In genomic region chr17:73487380-73487779, GRCm38 (mm10) we compare ENCODE assay signal across 24 mouse cellular contexts.
A peak's percentile ranks its signal among the peaks of the same experiment; 100 is the strongest.
DNase-seq lines count a peak whose midpoint lies in the region; ATAC-seq and TF ChIP-seq lines count a peak whose summit lies in the region.
"Had no signal": no experiment of that assay in that cellular context is flagged by ENCODE, and none has a peak within 500 bp of the region (broad histone marks: within the 10 kb centered on the region; RNA-seq: fewer than 3 reads in every experiment).

No protein-coding gene starts in this region.

- H3K27ac ChIP-seq in forebrain, embryonic 12.5 days = no peak overlapping the region
- H3K27ac ChIP-seq in forebrain, embryonic 13.5 days = no peak overlapping the region
- H3K27ac ChIP-seq in hindbrain, embryonic 12.5 days = peak overlapping the region; percentile 52
- H3K27ac ChIP-seq in hindbrain, postnatal 0 days = peak overlapping the region; percentile 26; the same call in 1 of the 2 replicates
- H3K27ac ChIP-seq in neural tube, embryonic 14.5 days (ENCODE audit: low read depth, low read length) = peak overlapping the region; percentile 83
- H3K27ac ChIP-seq: embryonic facial prominence, embryonic 10.5 days; embryonic facial prominence, embryonic 15.5 days; gastrocnemius, adult 2 months; left cerebral cortex, adult 2 months; limb, embryonic 12.5 days; macrophage had no signal

- WGBS in forebrain, embryonic 12.5 days = 73% methylated on average over 3 of the region's 3 CpGs
- WGBS in forebrain, embryonic 13.5 days = 74% methylated on average over 3 of the region's 3 CpGs
- 62% methylated on average over 3 of the region's 3 CpGs for WGBS in hindbrain, embryonic 12.5 days
- WGBS in hindbrain, postnatal 0 days = 49% methylated on average over 3 of the region's 3 CpGs
- 36% methylated on average over 3 of the region's 3 CpGs for WGBS in neural tube, embryonic 14.5 days

- no peaks in the 10 kb centered on the region for H3K27me3 ChIP-seq in forebrain, embryonic 12.5 days
- no peaks in the 10 kb centered on the region for H3K27me3 ChIP-seq in forebrain, embryonic 13.5 days
- H3K27me3 ChIP-seq in hindbrain, embryonic 12.5 days = no peaks in the 10 kb centered on the region
- H3K27me3 ChIP-seq in hindbrain, postnatal 0 days (ENCODE audit: insufficient read depth, low read length) = no peaks in the 10 kb centered on the region
- no peaks in the 10 kb centered on the region for H3K27me3 ChIP-seq in neural tube, embryonic 14.5 days (ENCODE audit: control insufficient read depth, insufficient read depth, low read length)
- H3K27me3 ChIP-seq: CH12.LX; limb, embryonic 12.5 days had no signal

- H3K4me3 ChIP-seq in forebrain, embryonic 12.5 days (replicated peaks) = no peak overlapping the region
- no peak overlapping the region for H3K4me3 ChIP-seq in forebrain, embryonic 13.5 days
- no peak overlapping the region for H3K4me3 ChIP-seq in hindbrain, embryonic 12.5 days
- H3K4me3 ChIP-seq in hindbrain, postnatal 0 days (ENCODE audit: low read length) = no peak overlapping the region
- H3K4me3 ChIP-seq in neural tube, embryonic 14.5 days (ENCODE audit: low read depth, low read length) = no peak overlapping the region
- H3K4me3 ChIP-seq: embryonic facial prominence, embryonic 10.5 days; embryonic facial prominence, embryonic 15.5 days; gastrocnemius, adult 2 months; left cerebral cortex, adult 2 months; limb, embryonic 12.5 days had no signal

- no peak overlapping the region for H3K4me2 ChIP-seq in forebrain, embryonic 12.5 days
- no peak overlapping the region for H3K4me2 ChIP-seq in forebrain, embryonic 13.5 days
- no peak overlapping the region for H3K4me2 ChIP-seq in hindbrain, embryonic 12.5 days (replicated peaks)
- 0 out of 2 replicates have a peak overlapping the region, but pooled peaks have one; percentile 35 for H3K4me2 ChIP-seq in hindbrain, postnatal 0 days (ENCODE audit: low read depth, low read length)
- peak overlapping the region; percentile 31; the same call in 1 of the 2 replicates for H3K4me2 ChIP-seq in neural tube, embryonic 14.5 days (ENCODE audit: low read depth, low read length)
- H3K4me2 ChIP-seq: embryonic facial prominence, embryonic 15.5 days; heart, embryonic 11.5 days; limb, embryonic 12.5 days; liver, embryonic 11.5 days had no signal

- no peak for TF ChIP-seq CTCF in hindbrain, postnatal 0 days (IDR thresholded peaks at IDR 0.05; ENCODE audit: low read depth)

- 0 out of 2 replicates have a peak, but pooled peaks have one; percentile 23 for ATAC-seq in forebrain, embryonic 12.5 days (ENCODE audit: low FRiP score)
- no peak for ATAC-seq in forebrain, embryonic 13.5 days
- 0 out of 2 replicates have a peak, but pooled peaks have one; percentile 38 for ATAC-seq in hindbrain, embryonic 12.5 days (ENCODE audit: low FRiP score)
- peak; percentile 17; the same call in 1 of the 2 replicates for ATAC-seq in hindbrain, postnatal 0 days
- ATAC-seq in neural tube, embryonic 14.5 days (ENCODE audit: low read depth) = peak; percentile 70
- ATAC-seq: activated CD4-positive, CD25-positive, alpha-beta regulatory T cell, adult 4 months; forebrain, embryonic 14.5 days; inflammation-experienced regulatory T-cells, adult 6 months had no signal

- H3K36me3 ChIP-seq in forebrain, embryonic 12.5 days (replicated peaks) = no peaks in the 10 kb centered on the region
- H3K36me3 ChIP-seq in forebrain, embryonic 13.5 days (ENCODE audit: poor library complexity, severe bottlenecking) = no peaks in the 10 kb centered on the region
- H3K36me3 ChIP-seq in hindbrain, embryonic 12.5 days = no peaks in the 10 kb centered on the region
- no peaks in the 10 kb centered on the region for H3K36me3 ChIP-seq in hindbrain, postnatal 0 days (ENCODE audit: insufficient read depth, low read length)
- no peaks in the 10 kb centered on the region for H3K36me3 ChIP-seq in neural tube, embryonic 14.5 days (ENCODE audit: control insufficient read depth, insufficient read depth, low read length)
- H3K36me3 ChIP-seq: embryonic facial prominence, embryonic 10.5 days; embryonic facial prominence, embryonic 15.5 days; limb, embryonic 12.5 days had no signal

- no peaks in the 10 kb centered on the region for H3K9me3 ChIP-seq in forebrain, embryonic 12.5 days
- H3K9me3 ChIP-seq in forebrain, embryonic 13.5 days (replicated peaks) = no peaks in the 10 kb centered on the region
- H3K9me3 ChIP-seq in hindbrain, embryonic 12.5 days (replicated peaks) = no peaks in the 10 kb centered on the region
- H3K9me3 ChIP-seq in hindbrain, postnatal 0 days (ENCODE audit: low read length) = no peaks in the 10 kb centered on the region
- H3K9me3 ChIP-seq in neural tube, embryonic 14.5 days (ENCODE audit: control insufficient read depth, low read length) = no peaks in the 10 kb centered on the region
- H3K9me3 ChIP-seq: embryonic facial prominence, embryonic 10.5 days; embryonic facial prominence, embryonic 15.5 days; limb, embryonic 12.5 days had no signal

- H3K4me1 ChIP-seq in forebrain, embryonic 12.5 days = peaks cover 3% of the 10 kb centered on the region; the same call in 1 of the 2 replicates
- H3K4me1 ChIP-seq in forebrain, embryonic 13.5 days = peaks cover 12% of the 10 kb centered on the region
- H3K4me1 ChIP-seq in hindbrain, embryonic 12.5 days = peaks cover 15% of the 10 kb centered on the region; the same call in 1 of the 2 replicates
- H3K4me1 ChIP-seq in hindbrain, postnatal 0 days (ENCODE audit: insufficient read depth, low read length) = peaks cover 3% of the 10 kb centered on the region; the same call in 1 of the 2 replicates
- H3K4me1 ChIP-seq in neural tube, embryonic 14.5 days (ENCODE audit: control insufficient read depth, insufficient read depth, low read length) = peaks cover 17% of the 10 kb centered on the region
- H3K4me1 ChIP-seq: embryonic facial prominence, embryonic 10.5 days; embryonic facial prominence, embryonic 15.5 days; limb, embryonic 12.5 days had no signal

- H3K9ac ChIP-seq in forebrain, embryonic 12.5 days = no peak overlapping the region
- H3K9ac ChIP-seq in forebrain, embryonic 13.5 days = no peak overlapping the region
- H3K9ac ChIP-seq in hindbrain, embryonic 12.5 days = no peak overlapping the region
- no peak overlapping the region for H3K9ac ChIP-seq in hindbrain, postnatal 0 days (replicated peaks; ENCODE audit: low read length)
- H3K9ac ChIP-seq in neural tube, embryonic 14.5 days (replicated peaks; ENCODE audit: low read depth, low read length) = peak overlapping the region; percentile 25; the same call in 1 of the 2 replicates
- H3K9ac ChIP-seq: embryonic facial prominence, embryonic 15.5 days; limb, embryonic 12.5 days had no signal

- DNase-seq in hindbrain, postnatal 0 days (ENCODE audit: low spot score) = no peak
- no peak for DNase-seq in lung, postnatal 10 days
- DNase-seq in ovary, adult 18-20 months (ENCODE audit: low spot score) = no peak
- DNase-seq: cerebellum, adult 2 months; cerebellum, postnatal 25 days; gastrocnemius, adult 2 months; gastrocnemius, postnatal 36 days; kidney, adult 11 months; right cerebral cortex, postnatal 25 days had no signal

Comparison
In these comparisons a context has a peak if more than half of its experiments do, and no peak if none do; other contexts are left out.
1. H3K4me2 ChIP-seq: peak in hindbrain, postnatal 0 days (single experiment) and neural tube, embryonic 14.5 days (single experiment); none in forebrain, embryonic 12.5 days (single experiment), forebrain, embryonic 13.5 days (single experiment) and hindbrain, embryonic 12.5 days (single experiment).
2. H3K27ac ChIP-seq: peak in hindbrain, embryonic 12.5 days (single experiment), hindbrain, postnatal 0 days (single experiment) and neural tube, embryonic 14.5 days (single experiment); none in forebrain, embryonic 12.5 days (single experiment) and forebrain, embryonic 13.5 days (single experiment).